Mouse (Mus musculus) heart, embryonic 12.5 days (tissue): ENCODE results near the gene Vcam1. TPM values are rescaled to one million over a fixed set of nuclear protein-coding genes. Genes with fewer than 3 reads are reported as not detected.

Experiments
- ATAC-seq: fragments of 200-750 bp; cut with Nextera tagmentation; 2 replicates; pipeline ENCODE4 v1.8.0; 2017; ENCODE audit warnings: moderate TSS enrichment, moderate library complexity; ENCODE audit not compliant: insufficient number of reproducible peaks, low FRiP score
- H3K27ac ChIP-seq: fragments of 300-500 bp; sonication (generic); 2 replicates; pipeline ENCODE4 v1.5.1; 2016; ENCODE audit warnings: mild to moderate bottlenecking, moderate library complexity; ENCODE audit not compliant: poor library complexity, severe bottlenecking
- H3K27me3 ChIP-seq: fragments of 300-500 bp; sonication (generic); replicated peaks from 2 replicates; pipeline ENCODE4 v1.6.1; 2016; ENCODE audit warnings: mild to moderate bottlenecking, moderate library complexity
- H3K36me3 ChIP-seq: fragments of 300-500 bp; sonication (generic); 2 replicates; pipeline ENCODE4 v1.6.1; 2016; ENCODE audit warnings: mild to moderate bottlenecking, moderate library complexity
- H3K4me1 ChIP-seq: fragments of 300-500 bp; sonication (generic); replicated peaks from 2 replicates; pipeline ENCODE4 v1.6.1; 2016; ENCODE audit warnings: mild to moderate bottlenecking
- H3K4me2 ChIP-seq: fragments of 300-500 bp; sonication (generic); 2 replicates; pipeline ENCODE4 v1.6.1; 2016; ENCODE audit warnings: mild to moderate bottlenecking, moderate library complexity
- H3K4me3 ChIP-seq: fragments of 300-500 bp; sonication (generic); 2 replicates; pipeline ENCODE4 v1.5.1; 2016; ENCODE audit warnings: mild to moderate bottlenecking
- H3K9ac ChIP-seq: fragments of 300-500 bp; sonication (generic); 2 replicates; pipeline ENCODE4 v1.6.1; 2016; ENCODE audit warnings: mild to moderate bottlenecking, moderate library complexity
- H3K9me3 ChIP-seq: fragments of 300-500 bp; sonication (generic); replicated peaks from 2 replicates; pipeline ENCODE4 v1.6.1; 2016; ENCODE audit warnings: mild to moderate bottlenecking, moderate library complexity
- WGBS: fragments of 180-500 bp; shearing (Covaris S2); methylation state at CpG from one replicate; pipeline ENCODE4 v1.1.7; 2016; 5-methylcytosine and 5-hydroxymethylcytosine counted together
- polyA plus RNA-seq: library from polyadenylated mRNA; unstranded; fragments of >200 nt; fragmentation: Nextera tagmentation; extraction: Ambion mirVana; gene quantifications from 2 replicates; pipeline ENCODE4 v1.2.1, GENCODE M21; 2016

The Vcam1 gene
- polyA plus RNA-seq, 1 experiment from 2014 or later: 69.7 TPM

DNA sequence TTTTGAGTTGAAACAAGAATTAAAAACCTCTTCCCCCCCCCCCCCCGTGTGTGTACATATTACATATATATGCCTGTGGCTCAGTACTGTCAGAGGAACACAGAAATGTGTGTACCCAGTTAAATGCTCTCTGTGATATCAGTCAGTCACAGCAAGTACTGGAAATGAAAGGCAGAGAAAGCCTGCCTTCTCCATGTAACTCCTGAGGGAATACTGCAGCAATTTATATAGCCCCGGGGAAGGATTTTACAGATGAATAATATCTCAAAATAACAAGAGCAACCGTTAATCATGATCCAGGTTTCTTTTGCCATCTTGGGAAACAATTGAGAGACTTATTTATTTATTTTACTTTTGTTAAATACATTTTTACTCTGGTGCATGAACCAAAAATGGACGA is 19.6 kb upstream of the Vcam1 start:
- Histone ChIP-seq H3K27me3 (no peaks in the 10 kb centered on the region), H3K27ac (no peak overlapping the region), H3K4me3 (no peak overlapping the region), H3K9ac (no peak overlapping the region), H3K9me3 (no peaks in the 10 kb centered on the region), H3K36me3 (no peaks in the 10 kb centered on the region), H3K4me1 (peaks cover 18% of the 10 kb centered on the region), H3K4me2 (no peak overlapping the region)
- ATAC-seq: no peak
- WGBS: 60% methylated on average over 4 of the region's 4 CpGs

DNA sequence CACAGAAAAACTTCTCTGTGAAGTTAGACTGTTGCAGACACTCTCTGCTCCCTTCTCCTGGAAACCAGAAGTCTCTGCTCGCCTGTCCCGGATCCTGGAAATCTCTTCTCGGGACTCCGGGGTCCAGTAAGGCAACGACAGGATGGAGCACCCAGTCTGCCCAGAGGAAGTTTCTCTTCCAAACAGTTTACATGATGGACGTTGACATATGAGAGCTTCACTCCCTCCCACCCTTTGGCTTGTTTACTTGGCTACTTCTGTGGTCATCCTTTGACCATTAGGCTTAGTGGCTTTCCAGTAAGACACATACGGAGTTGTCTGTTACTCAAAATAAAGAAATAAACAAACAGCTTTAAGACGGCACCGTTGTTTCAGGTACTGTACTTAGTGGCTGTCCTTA is 19.2 kb upstream of the Vcam1 start:
- Histone ChIP-seq H3K4me3 (no peak overlapping the region), H3K4me2 (peak overlapping the region; percentile 21; the same call in 1 of the 2 replicates), H3K4me1 (peaks cover 18% of the 10 kb centered on the region), H3K27ac (no peak overlapping the region), H3K36me3 (no peaks in the 10 kb centered on the region), H3K9ac (no peak overlapping the region), H3K9me3 (no peaks in the 10 kb centered on the region), H3K27me3 (no peaks in the 10 kb centered on the region)
- 57% methylated on average over 9 of the region's 9 CpGs for WGBS
- ATAC-seq: no peak

DNA sequence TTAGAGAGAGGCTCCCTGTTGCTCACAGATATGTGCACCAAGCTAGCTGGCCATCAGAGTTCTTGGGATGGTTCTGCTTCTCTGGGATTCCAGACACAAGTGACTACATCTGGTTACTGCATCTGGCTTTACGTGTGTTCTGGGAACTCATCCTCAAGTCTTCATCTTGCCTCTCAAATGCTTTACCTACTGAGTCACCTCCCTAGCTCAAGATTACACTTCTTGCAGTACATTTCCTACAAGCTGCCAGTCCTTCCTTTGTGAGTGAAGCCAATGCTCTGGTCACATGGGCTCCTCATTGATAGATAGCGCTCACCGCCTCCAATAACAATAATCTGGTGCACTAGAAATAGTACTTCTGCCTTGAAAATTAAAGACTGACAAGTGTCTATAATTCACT is 11.7 kb upstream of the Vcam1 start:
- no peak for ATAC-seq

DNA sequence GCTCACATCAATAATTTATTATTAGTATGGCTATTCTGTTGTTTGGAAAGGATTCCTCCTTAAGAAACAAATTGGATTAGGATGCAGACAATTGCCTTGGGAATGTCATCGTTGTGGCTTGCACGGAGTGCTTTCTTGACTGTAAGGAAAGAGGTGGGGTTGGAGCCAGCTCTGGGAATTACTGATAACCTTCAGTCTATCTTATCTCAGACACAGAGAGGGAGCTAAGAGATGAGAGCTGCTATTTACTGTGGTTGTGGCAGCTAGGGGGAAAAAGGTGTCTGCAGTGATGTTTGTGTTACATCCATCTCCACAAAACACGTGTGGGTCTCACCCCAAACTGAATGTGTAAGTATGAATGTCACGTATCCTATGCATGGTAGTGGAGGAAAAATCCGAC is 9.5 kb upstream of the Vcam1 start:
- H3K4me3 ChIP-seq: no peak overlapping the region
- ATAC-seq: no peak
- H3K9ac ChIP-seq: no peak overlapping the region
- H3K4me1 ChIP-seq: peaks cover 49% of the 10 kb centered on the region
- no peaks in the 10 kb centered on the region for H3K27me3 ChIP-seq
- WGBS: 10% methylated on average over 5 of the region's 5 CpGs
- no peaks in the 10 kb centered on the region for H3K9me3 ChIP-seq
- H3K4me2 ChIP-seq: no peak overlapping the region
- H3K27ac ChIP-seq: peak overlapping the region; percentile 66; the same call in 1 of the 2 replicates
- no peaks in the 10 kb centered on the region for H3K36me3 ChIP-seq

More for the DNA sequence above, 11.7 kb upstream of the Vcam1 start:
- WGBS: 33% methylated on average over 3 of the region's 3 CpGs
- H3K27ac ChIP-seq: 0 out of 2 replicates have a peak overlapping the region, but pooled peaks have one; percentile 14
- H3K4me2 ChIP-seq: no peak overlapping the region
- no peaks in the 10 kb centered on the region for H3K36me3 ChIP-seq
- H3K4me3 ChIP-seq: no peak overlapping the region
- no peak overlapping the region for H3K9ac ChIP-seq
- H3K4me1 ChIP-seq: peaks cover 49% of the 10 kb centered on the region
- no peaks in the 10 kb centered on the region for H3K9me3 ChIP-seq
- no peaks in the 10 kb centered on the region for H3K27me3 ChIP-seq

DNA sequence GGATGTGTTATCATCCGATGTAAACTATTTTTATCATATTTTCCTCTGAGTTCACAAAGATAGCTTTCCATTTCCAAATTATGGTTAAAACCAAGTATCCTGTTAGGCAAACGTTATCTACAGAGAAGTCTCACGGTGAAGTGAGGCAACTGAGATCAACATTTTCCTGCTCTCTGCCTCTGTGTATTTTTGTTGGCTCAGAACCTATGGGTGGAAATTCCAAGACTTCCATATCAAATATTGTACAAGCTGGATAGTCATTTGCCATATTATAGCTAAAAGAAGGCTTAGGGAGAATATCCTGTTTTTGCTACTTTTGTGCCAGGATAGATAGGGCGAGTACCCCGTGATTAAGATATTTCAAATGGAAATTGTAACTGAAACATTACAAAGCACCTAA is 8.6 kb upstream of the Vcam1 start:
- Histone ChIP-seq H3K9ac (no peak overlapping the region), H3K27ac (peak overlapping the region; percentile 66; the same call in 1 of the 2 replicates), H3K4me2 (no peak overlapping the region), H3K9me3 (no peaks in the 10 kb centered on the region), H3K36me3 (no peaks in the 10 kb centered on the region), H3K4me1 (peaks cover 49% of the 10 kb centered on the region), H3K27me3 (no peaks in the 10 kb centered on the region), H3K4me3 (no peak overlapping the region)
- peak; percentile 61; the same call in 1 of the 2 replicates for ATAC-seq
- 28% methylated on average over 5 of the region's 5 CpGs for WGBS

DNA sequence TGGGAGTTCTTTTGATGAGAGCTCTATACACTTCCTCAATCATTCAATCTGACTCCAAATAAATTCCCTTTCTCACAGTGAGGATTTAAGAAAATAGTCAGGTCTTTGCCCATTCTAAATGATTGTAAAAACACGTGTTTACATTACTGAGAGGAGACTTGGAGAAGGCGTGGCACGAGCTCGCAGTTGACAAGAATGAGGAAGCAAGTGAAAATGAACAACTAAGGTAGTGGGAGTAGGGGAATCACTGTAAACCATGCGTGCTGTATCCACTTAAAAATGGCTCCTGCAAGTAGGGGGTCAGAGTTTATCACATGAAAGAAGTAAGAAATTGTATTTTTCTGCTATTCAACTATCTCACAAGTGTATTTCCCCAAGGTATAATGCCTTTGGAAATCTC is 3.9 kb upstream of the Vcam1 start:
- Histone ChIP-seq H3K36me3 (no peaks in the 10 kb centered on the region), H3K9ac (no peak overlapping the region), H3K27me3 (no peaks in the 10 kb centered on the region), H3K4me1 (peaks cover 10% of the 10 kb centered on the region), H3K4me3 (no peak overlapping the region), H3K9me3 (no peaks in the 10 kb centered on the region), H3K27ac (no peak overlapping the region), H3K4me2 (no peak overlapping the region)
- ATAC-seq: no peak
- 67% methylated on average over 5 of the region's 5 CpGs for WGBS

DNA sequence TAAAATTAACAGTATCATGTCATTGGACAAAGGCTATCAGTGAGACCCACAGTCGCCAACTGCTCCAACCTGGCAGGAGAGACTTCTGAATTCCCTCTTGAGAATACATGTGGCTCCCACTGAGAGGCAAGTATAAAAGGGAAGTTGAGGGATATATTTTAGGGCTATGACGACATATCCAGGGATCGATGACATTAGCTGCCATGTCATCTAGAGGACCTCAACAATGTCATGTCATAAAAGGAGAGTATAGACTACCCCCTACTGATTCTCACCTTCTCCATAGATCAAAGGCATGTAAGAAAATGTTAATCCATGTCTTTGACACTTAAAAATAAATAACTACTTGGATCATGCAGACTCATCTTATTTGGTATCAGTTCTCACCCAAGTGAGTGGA is 1.2 kb upstream of the Vcam1 start:
- H3K27me3 ChIP-seq: no peaks in the 10 kb centered on the region
- H3K4me1 ChIP-seq: peaks cover 10% of the 10 kb centered on the region
- no peak for ATAC-seq
- no peaks in the 10 kb centered on the region for H3K9me3 ChIP-seq
- no peaks in the 10 kb centered on the region for H3K36me3 ChIP-seq
- 82% methylated on average over 3 of the region's 3 CpGs for WGBS
- no peak overlapping the region for H3K4me2 ChIP-seq
- no peak overlapping the region for H3K27ac ChIP-seq
- H3K4me3 ChIP-seq: no peak overlapping the region
- no peak overlapping the region for H3K9ac ChIP-seq

DNA sequence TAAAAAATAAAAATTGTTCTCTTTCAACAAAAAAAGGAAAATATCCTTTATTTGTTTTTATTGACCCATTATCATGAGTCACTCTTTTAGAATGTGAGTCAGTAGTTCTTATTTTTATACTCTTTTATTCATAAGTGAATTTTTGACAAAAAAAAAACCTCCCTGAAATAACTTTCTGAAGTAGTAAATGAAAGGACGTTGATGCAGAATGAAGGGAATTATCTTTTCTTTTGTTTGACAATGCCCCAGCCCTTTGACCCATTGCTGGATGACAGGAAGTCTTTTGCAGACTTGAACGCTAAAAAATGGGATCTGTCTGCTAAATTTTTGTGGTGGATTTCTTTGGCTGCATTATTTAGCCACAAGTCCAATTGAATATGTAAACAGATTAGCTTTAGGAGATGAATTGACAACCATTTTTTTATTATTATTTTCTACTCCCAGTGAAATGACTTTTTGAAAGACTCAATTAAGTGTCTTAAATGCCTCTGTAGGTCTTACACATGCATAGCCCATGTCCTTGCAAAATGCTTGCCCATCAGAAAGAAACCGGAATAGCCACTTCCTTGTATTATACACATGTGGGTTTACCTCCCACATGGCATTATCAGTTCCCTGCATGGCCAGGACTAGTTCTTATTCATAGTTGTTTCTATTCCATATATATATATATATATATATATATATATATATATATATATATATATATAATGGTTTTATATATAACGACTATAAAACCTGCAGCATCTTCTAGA is 530 bp upstream of the Vcam1 start:
- H3K9ac ChIP-seq: no peak overlapping the region
- H3K4me3 ChIP-seq: peak overlapping the region; percentile 51; the same call in 1 of the 2 replicates
- H3K4me2 ChIP-seq: peak overlapping the region; percentile 64
- H3K9me3 ChIP-seq: no peaks in the 10 kb centered on the region
- H3K27ac ChIP-seq: no peak overlapping the region
- peaks cover 10% of the 10 kb centered on the region for H3K4me1 ChIP-seq
- no peaks in the 10 kb centered on the region for H3K36me3 ChIP-seq
- H3K27me3 ChIP-seq: no peaks in the 10 kb centered on the region
- ATAC-seq: no peak
- WGBS: 56% methylated on average over 4 of the region's 4 CpGs

DNA sequence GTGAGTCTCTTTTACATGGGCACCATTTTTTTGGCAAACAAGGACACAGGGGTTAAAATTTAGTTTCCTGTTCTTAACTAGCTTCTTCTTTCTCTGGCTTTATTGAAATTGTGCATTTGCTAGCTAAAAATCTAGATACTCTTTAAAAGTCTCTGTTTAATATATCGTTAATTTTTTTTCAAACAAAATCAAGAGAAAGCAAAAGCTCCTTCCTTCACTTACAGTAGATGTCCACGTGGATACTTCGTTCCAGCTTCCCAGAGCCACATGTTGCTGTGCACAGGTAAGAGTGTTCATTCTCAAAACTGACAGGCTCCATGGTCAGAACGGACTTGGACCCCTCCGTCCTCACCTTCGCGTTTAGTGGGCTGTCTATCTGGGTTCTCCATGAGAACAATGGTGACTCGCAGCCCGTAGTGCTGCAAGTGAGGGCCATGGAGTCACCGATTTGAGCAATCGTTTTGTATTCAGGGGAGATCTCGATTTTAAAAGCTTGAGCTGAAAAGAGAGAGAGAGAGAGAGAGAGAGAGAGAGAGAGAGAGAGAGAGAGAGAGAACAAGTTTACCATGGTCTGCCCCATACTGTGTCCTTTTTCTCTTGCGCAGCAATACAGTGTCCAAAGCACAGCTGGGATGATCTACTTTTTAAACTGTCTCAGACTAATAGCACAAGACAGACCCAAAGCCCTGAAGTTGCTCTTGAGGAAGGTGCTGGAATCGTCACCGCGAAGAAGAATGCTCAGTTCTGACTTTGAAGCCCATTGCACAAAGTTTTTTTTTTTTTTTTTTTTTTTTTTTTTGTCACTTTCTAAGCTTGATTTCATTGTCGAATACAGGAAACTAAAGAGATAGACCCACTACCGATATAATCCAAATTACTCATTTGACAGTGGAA is 930 bp downstream of the Vcam1 start:
- Histone ChIP-seq H3K4me3 (peak overlapping the region; percentile 51), H3K27me3 (no peaks in the 10 kb centered on the region), H3K9me3 (no peaks in the 10 kb centered on the region), H3K4me1 (peaks cover 10% of the 10 kb centered on the region), H3K9ac (peak overlapping the region; percentile 73), H3K36me3 (peaks cover 11% of the 10 kb centered on the region), H3K27ac (peak overlapping the region; percentile 83), H3K4me2 (peak overlapping the region; percentile 64)
- 43% methylated on average over 18 of the region's 18 CpGs for WGBS
- ATAC-seq: no peak

DNA sequence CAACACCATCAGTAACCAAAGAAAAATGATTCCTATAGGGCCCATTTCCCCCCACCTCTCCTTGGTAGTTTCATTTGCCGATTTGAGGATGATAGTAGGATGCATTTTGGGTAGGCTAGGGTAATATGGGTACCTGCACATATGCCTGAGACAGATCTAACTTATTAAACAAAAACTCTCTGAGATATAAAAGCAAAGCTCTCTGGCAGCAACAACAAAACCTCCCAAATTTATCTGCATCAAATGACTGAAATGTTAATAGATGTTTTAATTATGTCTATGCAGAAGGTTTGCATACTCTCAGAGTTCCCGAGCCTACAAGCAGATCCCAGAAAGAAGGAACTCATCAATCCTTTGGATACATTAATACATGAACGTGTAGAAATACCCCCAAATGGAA is 1.7 kb downstream of the Vcam1 start:
- peak overlapping the region; percentile 51 for H3K4me3 ChIP-seq
- H3K9me3 ChIP-seq: no peaks in the 10 kb centered on the region
- no peaks in the 10 kb centered on the region for H3K27me3 ChIP-seq
- H3K4me1 ChIP-seq: peaks cover 11% of the 10 kb centered on the region
- no peak overlapping the region for H3K9ac ChIP-seq
- H3K36me3 ChIP-seq: peaks cover 11% of the 10 kb centered on the region
- peak overlapping the region; percentile 39; the same call in 1 of the 2 replicates for H3K27ac ChIP-seq
- ATAC-seq: no peak
- H3K4me2 ChIP-seq: peak overlapping the region; percentile 64
- 57% methylated on average over 3 of the region's 3 CpGs for WGBS

DNA sequence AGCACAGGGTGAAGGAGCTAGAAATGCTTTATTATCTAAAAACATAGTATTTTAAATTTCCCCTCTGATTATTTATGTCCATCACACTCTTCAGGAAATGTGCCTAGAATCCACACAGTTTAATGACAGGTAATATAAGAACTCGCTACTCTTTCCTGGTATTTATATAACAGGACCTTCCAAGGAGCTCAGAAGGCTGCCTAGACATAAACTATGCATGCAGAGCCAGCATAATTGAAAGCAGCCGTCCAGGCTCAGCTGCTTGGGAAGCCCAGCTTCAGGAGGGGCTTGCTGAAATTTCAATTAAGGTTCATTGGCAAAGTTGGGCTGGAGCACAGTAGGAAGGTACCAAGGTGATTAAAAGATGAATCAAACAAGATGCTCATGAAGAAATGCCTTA is 2.2 kb downstream of the Vcam1 start:
- 35% methylated on average over 2 of the region's 2 CpGs for WGBS
- Histone ChIP-seq H3K27me3 (no peaks in the 10 kb centered on the region), H3K4me3 (peak overlapping the region; percentile 51), H3K4me2 (peak overlapping the region; percentile 68), H3K9ac (peak overlapping the region; percentile 73), H3K36me3 (peaks cover 14% of the 10 kb centered on the region), H3K4me1 (peaks cover 13% of the 10 kb centered on the region), H3K27ac (peak overlapping the region; percentile 94), H3K9me3 (no peaks in the 10 kb centered on the region)
- no peak for ATAC-seq
